Mouse (Mus musculus): ENCODE measurements around the gene Glb1. TPM values are rescaled to one million over a fixed set of nuclear protein-coding genes. Genes with fewer than 3 reads are reported as not detected.

The Glb1 gene
- polyA plus RNA-seq, 1 experiment from 2014 or later, result 20.9 TPM

DNA sequence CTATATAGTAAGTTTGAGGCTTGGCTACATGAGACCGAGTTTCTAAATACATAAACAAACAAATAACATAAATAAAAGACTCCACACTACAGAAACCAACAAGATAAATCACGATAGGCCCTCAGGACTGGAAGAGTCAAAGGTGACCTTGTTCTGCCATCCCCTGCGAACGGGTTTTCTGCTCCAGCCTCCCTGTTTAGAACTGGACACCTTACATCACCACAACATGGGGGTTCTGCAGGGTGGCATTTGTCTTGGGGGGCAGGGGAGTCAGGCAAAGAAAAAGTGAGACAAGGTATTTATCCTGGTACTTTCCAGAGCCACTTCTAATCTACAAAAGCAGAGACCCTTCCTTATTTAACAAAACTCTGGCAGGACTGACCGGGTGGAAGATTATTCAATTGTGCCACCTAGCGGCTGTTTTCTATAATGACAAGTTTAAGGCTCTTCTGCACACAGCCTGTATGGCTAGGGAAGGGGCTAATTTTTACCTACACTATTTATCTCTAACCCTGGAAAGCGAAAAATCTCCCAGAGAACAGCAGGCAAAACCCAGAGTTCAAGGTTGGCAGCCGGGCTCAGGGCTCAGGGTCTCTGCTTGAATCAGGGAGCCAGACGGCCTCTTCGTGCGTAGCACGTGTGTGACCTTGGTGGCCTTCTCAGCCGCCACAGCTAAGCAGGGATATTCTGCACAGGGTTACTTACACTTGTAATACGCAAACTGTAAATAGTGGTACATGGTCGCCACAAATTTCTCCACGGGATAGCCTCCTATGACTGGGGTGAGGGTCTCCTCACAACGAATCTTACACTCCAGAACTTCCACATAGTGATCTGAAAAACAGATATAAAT, 19.8 kb upstream of the Glb1 start:
- ATAC-seq (ENCODE audit: low FRiP score), result peak; percentile 70
- 70% methylated on average over 17 of the region's 17 CpGs for WGBS

GRCm38 (mm10) chr9:114382936-114383710, 17.8 kb upstream of the Glb1 start:
- no peaks in the 10 kb centered on the region for H3K4me1 ChIP-seq (ENCODE audit: control insufficient read depth, insufficient read depth, low read length)

More for the DNA sequence above, 19.8 kb upstream of the Glb1 start:
- no peak overlapping the region for H3K4me2 ChIP-seq
- no peaks in the 10 kb centered on the region for H3K4me1 ChIP-seq (ENCODE audit: control insufficient read depth, insufficient read depth, low read length)
- no peaks in the 10 kb centered on the region for H3K27me3 ChIP-seq (ENCODE audit: control insufficient read depth, insufficient read depth, low read length)
- no peak overlapping the region for H3K4me3 ChIP-seq (ENCODE audit: low read depth, low read length)
- no peak overlapping the region for H3K9ac ChIP-seq (ENCODE audit: low read length)
- no peak overlapping the region for H3K27ac ChIP-seq (ENCODE audit: low read depth, low read length)
- H3K36me3 ChIP-seq (ENCODE audit: control insufficient read depth, insufficient read depth, low read length), result no peaks in the 10 kb centered on the region
- peak; percentile 96 for DNase-seq (ENCODE audit: low spot score, missing footprints)
- H3K9me3 ChIP-seq (ENCODE audit: control insufficient read depth, low read length), result no peaks in the 10 kb centered on the region

DNA sequence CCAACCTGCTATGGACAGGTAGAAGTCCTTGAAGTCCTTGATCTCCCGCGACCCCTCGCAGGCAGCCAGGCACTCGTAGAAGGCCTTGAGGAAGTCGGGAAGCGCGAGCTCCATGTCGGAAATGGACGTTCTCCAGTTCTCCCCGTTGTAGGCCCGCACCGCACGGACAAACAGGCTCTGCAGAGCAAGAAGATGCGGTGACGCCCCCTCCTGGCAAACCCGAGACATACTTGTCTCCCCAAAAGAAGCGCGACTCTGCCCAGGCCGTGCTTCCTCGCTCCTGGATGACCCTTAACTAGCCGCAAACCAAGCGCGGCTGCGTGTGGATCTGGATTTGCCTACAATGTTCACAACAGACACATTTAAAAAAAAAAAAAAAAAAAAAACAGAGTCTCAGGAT, 16.2 kb upstream of the Glb1 start:
- Histone ChIP-seq H3K9ac (ENCODE audit: low read length) (no peak overlapping the region), H3K4me2 (no peak overlapping the region), H3K27me3 (ENCODE audit: control insufficient read depth, insufficient read depth, low read length) (no peaks in the 10 kb centered on the region), H3K36me3 (ENCODE audit: control insufficient read depth, insufficient read depth, low read length) (no peaks in the 10 kb centered on the region), H3K4me3 (ENCODE audit: low read depth, low read length) (no peak overlapping the region), H3K27ac (ENCODE audit: low read depth, low read length) (no peak overlapping the region), H3K9me3 (ENCODE audit: control insufficient read depth, low read length) (no peaks in the 10 kb centered on the region), H3K4me1 (ENCODE audit: control insufficient read depth, insufficient read depth, low read length) (no peaks in the 10 kb centered on the region)
- WGBS, result 91% methylated on average over 24 of the region's 24 CpGs
- DNase-seq (ENCODE audit: low spot score, missing footprints) (no peak), ATAC-seq (ENCODE audit: low FRiP score) (no peak)

More at GRCm38 (mm10) chr9:114382936-114383710, 17.8 kb upstream of the Glb1 start:
- Histone ChIP-seq H3K27me3 (ENCODE audit: control insufficient read depth, insufficient read depth, low read length) (no peaks in the 10 kb centered on the region), H3K4me2 (no peak overlapping the region), H3K9ac (ENCODE audit: low read length) (no peak overlapping the region), H3K36me3 (ENCODE audit: control insufficient read depth, insufficient read depth, low read length) (no peaks in the 10 kb centered on the region), H3K4me3 (ENCODE audit: low read depth, low read length) (no peak overlapping the region), H3K9me3 (ENCODE audit: control insufficient read depth, low read length) (no peaks in the 10 kb centered on the region), H3K27ac (ENCODE audit: low read depth, low read length) (no peak overlapping the region)
- ATAC-seq (ENCODE audit: low FRiP score), result no peak
- WGBS, result 90% methylated on average over 17 of the region's 17 CpGs
- no peak for DNase-seq (ENCODE audit: low spot score, missing footprints)

DNA sequence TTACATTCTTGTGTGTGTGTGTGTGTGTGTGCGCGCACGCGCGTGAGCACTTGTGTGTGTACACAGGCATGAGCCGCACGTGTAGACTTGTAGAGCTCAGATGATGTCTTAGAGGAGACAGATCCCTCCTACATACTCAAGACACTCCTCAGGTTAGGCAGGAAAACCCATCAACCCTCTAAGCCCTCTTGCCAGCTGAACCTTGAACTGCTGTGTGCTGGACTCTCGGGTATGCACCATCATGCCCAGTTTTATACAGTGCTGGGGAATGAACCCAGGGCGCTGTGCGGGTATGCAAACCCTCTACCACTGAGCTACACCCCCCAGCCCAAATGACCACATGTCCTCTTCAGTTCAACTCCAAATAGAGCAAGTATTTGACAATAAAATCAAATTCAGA, 15.7 kb upstream of the Glb1 start:
- Histone ChIP-seq H3K4me2 (no peak overlapping the region), H3K4me1 (ENCODE audit: control insufficient read depth, insufficient read depth, low read length) (no peaks in the 10 kb centered on the region), H3K9me3 (ENCODE audit: control insufficient read depth, low read length) (no peaks in the 10 kb centered on the region), H3K27ac (ENCODE audit: low read depth, low read length) (no peak overlapping the region), H3K4me3 (ENCODE audit: low read depth, low read length) (no peak overlapping the region), H3K9ac (ENCODE audit: low read length) (no peak overlapping the region), H3K27me3 (ENCODE audit: control insufficient read depth, insufficient read depth, low read length) (no peaks in the 10 kb centered on the region), H3K36me3 (ENCODE audit: control insufficient read depth, insufficient read depth, low read length) (no peaks in the 10 kb centered on the region)
- ATAC-seq (ENCODE audit: low FRiP score), result no peak
- WGBS, result 96% methylated on average over 10 of the region's 10 CpGs
- no peak for DNase-seq (ENCODE audit: low spot score, missing footprints)

DNA sequence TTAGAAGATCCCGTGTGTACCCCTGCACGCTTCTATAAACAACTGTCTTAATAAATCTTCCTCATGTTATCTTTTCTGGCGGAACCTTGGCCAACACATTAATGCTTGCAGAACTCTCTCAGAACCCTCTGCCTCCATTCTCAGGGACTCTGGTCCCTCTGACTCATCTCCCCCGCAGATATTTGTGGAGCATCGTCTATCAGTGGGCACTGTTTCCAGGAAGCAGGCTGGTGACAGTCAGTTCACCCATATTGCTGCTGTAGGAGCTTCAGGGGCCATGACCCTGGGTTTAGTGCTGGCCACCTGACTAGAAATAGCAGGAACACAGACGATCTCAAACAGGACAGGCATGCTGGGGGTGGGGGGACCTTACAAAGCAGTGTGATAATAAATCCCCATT, 13.8 kb upstream of the Glb1 start:
- H3K4me3 ChIP-seq (ENCODE audit: low read depth, low read length), result no peak overlapping the region
- no peak overlapping the region for H3K9ac ChIP-seq (ENCODE audit: low read length)
- 81% methylated on average over 6 of the region's 6 CpGs for WGBS
- H3K4me2 ChIP-seq, result no peak overlapping the region
- H3K36me3 ChIP-seq (ENCODE audit: control insufficient read depth, insufficient read depth, low read length), result no peaks in the 10 kb centered on the region
- H3K9me3 ChIP-seq (ENCODE audit: control insufficient read depth, low read length), result no peaks in the 10 kb centered on the region
- ATAC-seq (ENCODE audit: low FRiP score) (no peak), DNase-seq (ENCODE audit: low spot score, missing footprints) (no peak)
- 0 out of 2 replicates have a peak, but pooled peaks cover 4% of the 10 kb centered on the region for H3K4me1 ChIP-seq (ENCODE audit: control insufficient read depth, insufficient read depth, low read length)
- H3K27ac ChIP-seq (ENCODE audit: low read depth, low read length), result no peak overlapping the region
- H3K27me3 ChIP-seq (ENCODE audit: control insufficient read depth, insufficient read depth, low read length), result no peaks in the 10 kb centered on the region

DNA sequence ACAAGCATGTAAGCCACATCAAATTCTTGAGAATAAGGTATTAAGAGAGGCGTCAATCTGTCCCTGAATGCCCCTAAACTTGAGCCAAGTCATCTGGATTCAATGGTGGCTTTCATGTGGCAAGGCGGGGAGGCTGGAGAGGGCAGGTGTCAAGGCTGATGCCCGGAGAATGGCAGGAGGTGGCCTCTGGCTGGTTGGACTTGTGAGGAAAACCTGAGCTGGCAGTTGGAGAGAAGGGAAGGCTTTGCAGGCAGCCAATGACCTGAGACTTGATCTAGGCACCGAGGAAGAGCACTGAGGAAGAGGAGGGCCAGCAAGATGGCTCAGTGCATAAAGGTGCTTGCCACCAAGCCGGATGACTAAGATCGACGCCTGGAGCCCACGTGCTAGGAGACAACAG, 12.6 kb upstream of the Glb1 start:
- Histone ChIP-seq H3K9ac (ENCODE audit: low read length) (no peak overlapping the region), H3K4me3 (ENCODE audit: low read depth, low read length) (no peak overlapping the region), H3K4me1 (ENCODE audit: control insufficient read depth, insufficient read depth, low read length) (0 out of 2 replicates have a peak, but pooled peaks cover 4% of the 10 kb centered on the region), H3K4me2 (no peak overlapping the region), H3K27me3 (ENCODE audit: control insufficient read depth, insufficient read depth, low read length) (no peaks in the 10 kb centered on the region), H3K9me3 (ENCODE audit: control insufficient read depth, low read length) (no peaks in the 10 kb centered on the region), H3K36me3 (ENCODE audit: control insufficient read depth, insufficient read depth, low read length) (no peaks in the 10 kb centered on the region), H3K27ac (ENCODE audit: low read depth, low read length) (no peak overlapping the region)
- WGBS, result 89% methylated on average over 8 of the region's 8 CpGs
- ATAC-seq (ENCODE audit: low FRiP score) (no peak), DNase-seq (ENCODE audit: low spot score, missing footprints) (no peak)

DNA sequence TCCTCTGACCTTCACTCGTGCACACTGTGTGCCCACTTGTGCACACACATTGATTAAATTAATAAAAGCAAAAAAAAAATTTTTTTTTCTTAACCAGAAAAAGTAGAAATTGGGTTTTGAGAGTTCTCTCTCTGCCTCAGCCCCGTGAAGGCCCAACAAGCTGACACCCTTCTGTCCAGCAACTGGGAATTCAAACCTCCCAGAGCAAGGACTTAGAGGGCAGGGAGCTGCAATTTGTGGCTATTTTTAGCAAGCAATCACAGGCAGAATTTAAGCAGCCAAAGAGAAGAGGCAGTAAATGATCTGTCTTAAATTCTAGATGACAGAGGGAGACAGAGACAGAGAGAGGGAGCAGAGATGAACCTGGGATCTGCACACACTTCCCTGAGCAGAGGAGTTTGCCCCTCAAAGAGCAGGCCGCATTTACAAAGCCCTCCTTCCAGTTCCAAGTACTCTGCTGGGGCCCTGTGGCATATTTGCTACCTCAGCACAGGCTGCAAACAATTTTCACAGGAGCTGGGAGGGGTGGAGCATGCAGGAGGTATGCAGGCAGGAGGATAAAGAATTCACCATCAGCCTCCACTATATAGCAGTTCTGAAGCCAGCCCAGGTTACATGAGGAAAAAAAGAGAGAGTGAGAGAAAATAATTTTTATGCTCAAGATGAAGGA, 12.0 kb upstream of the Glb1 start:
- Histone ChIP-seq H3K27me3 (ENCODE audit: control insufficient read depth, insufficient read depth, low read length) (no peaks in the 10 kb centered on the region), H3K4me2 (no peak overlapping the region), H3K9me3 (ENCODE audit: control insufficient read depth, low read length) (no peaks in the 10 kb centered on the region), H3K36me3 (ENCODE audit: control insufficient read depth, insufficient read depth, low read length) (no peaks in the 10 kb centered on the region), H3K4me1 (ENCODE audit: control insufficient read depth, insufficient read depth, low read length) (0 out of 2 replicates have a peak, but pooled peaks cover 4% of the 10 kb centered on the region), H3K4me3 (ENCODE audit: low read depth, low read length) (no peak overlapping the region), H3K27ac (ENCODE audit: low read depth, low read length) (no peak overlapping the region), H3K9ac (ENCODE audit: low read length) (no peak overlapping the region)
- ATAC-seq (ENCODE audit: low FRiP score) (no peak), DNase-seq (ENCODE audit: low spot score, missing footprints) (no peak)
- 82% methylated on average over 3 of the region's 3 CpGs for WGBS

GRCm38 (mm10) chr9:114389371-114389904, 11.4 kb upstream of the Glb1 start:
- peak; percentile 16 for ATAC-seq (ENCODE audit: low FRiP score)
- Histone ChIP-seq H3K9me3 (ENCODE audit: control insufficient read depth, low read length) (no peaks in the 10 kb centered on the region), H3K4me1 (ENCODE audit: control insufficient read depth, insufficient read depth, low read length) (0 out of 2 replicates have a peak, but pooled peaks cover 4% of the 10 kb centered on the region), H3K36me3 (ENCODE audit: control insufficient read depth, insufficient read depth, low read length) (no peaks in the 10 kb centered on the region), H3K9ac (ENCODE audit: low read length) (no peak overlapping the region), H3K27me3 (ENCODE audit: control insufficient read depth, insufficient read depth, low read length) (no peaks in the 10 kb centered on the region), H3K4me3 (ENCODE audit: low read depth, low read length) (peak overlapping the region; percentile 72), H3K27ac (ENCODE audit: low read depth, low read length) (no peak overlapping the region), H3K4me2 (peak overlapping the region; percentile 86)
- DNase-seq (ENCODE audit: low spot score, missing footprints), result peak; percentile 85
- WGBS, result 73% methylated on average over 8 of the region's 8 CpGs

Data from midbrain, embryonic 11.5 days (tissue).